Mouse (Mus musculus): ENCODE results near the gene Cdh1. TPM values are rescaled to one million over a fixed set of nuclear protein-coding genes. Genes with fewer than 3 reads are reported as not detected.

The Cdh1 gene
- total and polyA plus RNA-seq, 3 experiments, result not detected

- TF ChIP-seq TBP (IDR thresholded peaks at IDR 0.05; ENCODE audit: low read depth, low read length) (no peak), BHLHE40 (IDR thresholded peaks at IDR 0.05; ENCODE audit: borderline replicate concordance, low read depth, low read length) (no peak), SMC3 (IDR thresholded peaks at IDR 0.05; ENCODE audit: low read depth, low read length) (peak; percentile 46), RAD21 (IDR thresholded peaks at IDR 0.05; ENCODE audit: low read depth, low read length) (peak; percentile 44), CTCF (IDR thresholded peaks at IDR 0.05 in 2 of 3, conservative IDR thresholded peaks at IDR 0.05 in 1 of 3; ENCODE audit: control insufficient read depth in 1 of 3, insufficient read depth in 1 of 3, low read depth in 2 of 3, low read length in 3 of 3, poor library complexity in 1 of 3, severe bottlenecking in 1 of 3) (peak in 2 of 3 experiments; percentile 2 to 51; a peak in 2 of 6 replicates), ZC3H11A (IDR thresholded peaks at IDR 0.05; ENCODE audit: low read depth, low read length) (0 out of 2 replicates have a peak, but pooled peaks have one; percentile 36), E2F4 (IDR thresholded peaks at IDR 0.05; ENCODE audit: borderline replicate concordance, low read depth, low read length) (no peak)
- H3K4me1 ChIP-seq (ENCODE audit: control insufficient read depth in 1 of 2, insufficient read depth in 2 of 2, low read length in 2 of 2), result peaks cover 4 to 6% of the 10 kb centered on the region in 2 experiments
- no peaks in the 10 kb centered on the region for H3K27me3 ChIP-seq (ENCODE audit: control insufficient read depth in 1 of 2, insufficient read depth in 2 of 2, low read length in 2 of 2)
- DNase-seq (ENCODE audit: low read depth, low spot score), result peak; percentile 19
- no peak overlapping the region for H3K27ac ChIP-seq (ENCODE audit: control insufficient read depth, low read depth, low read length)
- H3K4me3 ChIP-seq (ENCODE audit: control insufficient read depth in 1 of 2, insufficient read depth in 1 of 2, low read depth in 2 of 2, low read length in 2 of 2), result no peak overlapping the region
- H3K9me3 ChIP-seq (replicated peaks; ENCODE audit: insufficient read depth, low read length), result no peaks in the 10 kb centered on the region
- H3K36me3 ChIP-seq (ENCODE audit: control insufficient read depth in 1 of 2, insufficient read depth in 2 of 2, low read length in 2 of 2), result peaks cover 0 to 2% of the 10 kb centered on the region in 2 experiments; a peak in 1 of 4 replicates
- no peaks in the 10 kb centered on the region for H3K79me2 ChIP-seq (ENCODE audit: control insufficient read depth, insufficient read depth, low read length, poor library complexity)
- H3K9ac ChIP-seq (ENCODE audit: control insufficient read depth, low read depth, low read length, poor library complexity, severe bottlenecking), result no peak overlapping the region
Observed at GRCm38 (mm10) chr8:106644957-106645356, 41.8 kb downstream of the Cdh1 start.

DNA sequence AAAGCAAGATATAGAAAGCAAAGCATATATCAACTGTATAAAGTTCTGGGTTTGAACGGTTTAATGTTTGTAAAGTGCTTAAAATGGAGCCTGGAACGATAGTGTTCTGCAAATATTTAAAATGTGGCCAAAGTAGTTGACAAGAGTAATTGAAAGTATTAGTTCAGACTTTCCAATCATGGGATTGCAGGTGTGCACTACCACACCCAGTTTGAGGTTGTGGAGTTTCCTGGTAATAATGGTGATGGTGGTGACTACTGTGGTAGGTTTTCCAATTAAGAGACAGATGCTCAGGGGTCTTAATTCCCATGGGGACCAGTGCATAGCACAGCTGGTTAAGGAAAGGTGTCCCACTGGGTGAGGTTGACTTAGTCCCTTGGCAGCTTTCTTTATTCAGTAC is 43.0 kb downstream of the Cdh1 start:
- DNase-seq (ENCODE audit: low read depth, low spot score), result no peak
- Histone ChIP-seq H3K9me3 (replicated peaks; ENCODE audit: insufficient read depth, low read length) (no peaks in the 10 kb centered on the region), H3K79me2 (ENCODE audit: control insufficient read depth, insufficient read depth, low read length, poor library complexity) (no peaks in the 10 kb centered on the region), H3K27me3 (ENCODE audit: control insufficient read depth in 1 of 2, insufficient read depth in 2 of 2, low read length in 2 of 2) (no peaks in the 10 kb centered on the region), H3K9ac (ENCODE audit: control insufficient read depth, low read depth, low read length, poor library complexity, severe bottlenecking) (no peak overlapping the region), H3K36me3 (ENCODE audit: control insufficient read depth in 1 of 2, insufficient read depth in 2 of 2, low read length in 2 of 2) (peaks cover 0 to 2% of the 10 kb centered on the region in 2 experiments; a peak in 1 of 4 replicates), H3K4me1 (ENCODE audit: control insufficient read depth in 1 of 2, insufficient read depth in 2 of 2, low read length in 2 of 2) (peaks cover 4 to 6% of the 10 kb centered on the region in 2 experiments), H3K4me3 (ENCODE audit: control insufficient read depth in 1 of 2, insufficient read depth in 1 of 2, low read depth in 2 of 2, low read length in 2 of 2) (no peak overlapping the region), H3K27ac (ENCODE audit: control insufficient read depth, low read depth, low read length) (no peak overlapping the region)
- TF ChIP-seq SIN3A (IDR thresholded peaks at IDR 0.05; ENCODE audit: low read length), result no peak
- TF ChIP-seq BHLHE40 (IDR thresholded peaks at IDR 0.05; ENCODE audit: borderline replicate concordance, low read depth, low read length), result no peak
- no peak for TF ChIP-seq GABPA (IDR thresholded peaks at IDR 0.05; ENCODE audit: low read depth, low read length)
- TF ChIP-seq POLR2AphosphoS2 (IDR thresholded peaks at IDR 0.05; ENCODE audit: low read length), result no peak
- TF ChIP-seq TAL1 (IDR thresholded peaks at IDR 0.05; ENCODE audit: low read length), result no peak

GRCm38 (mm10) chr8:106646731-106647130 is 43.6 kb downstream of the Cdh1 start:
- Histone ChIP-seq H3K9ac (ENCODE audit: control insufficient read depth, low read depth, low read length, poor library complexity, severe bottlenecking) (no peak overlapping the region), H3K27me3 (ENCODE audit: control insufficient read depth in 1 of 2, insufficient read depth in 2 of 2, low read length in 2 of 2) (no peaks in the 10 kb centered on the region; a peak in 1 of 4 replicates), H3K4me1 (ENCODE audit: control insufficient read depth in 1 of 2, insufficient read depth in 2 of 2, low read length in 2 of 2) (peaks cover 4 to 5% of the 10 kb centered on the region in 2 experiments), H3K4me3 (ENCODE audit: control insufficient read depth in 1 of 2, insufficient read depth in 1 of 2, low read depth in 2 of 2, low read length in 2 of 2) (no peak overlapping the region), H3K9me3 (replicated peaks; ENCODE audit: insufficient read depth, low read length) (no peaks in the 10 kb centered on the region), H3K79me2 (ENCODE audit: control insufficient read depth, insufficient read depth, low read length, poor library complexity) (no peaks in the 10 kb centered on the region), H3K36me3 (ENCODE audit: control insufficient read depth in 1 of 2, insufficient read depth in 2 of 2, low read length in 2 of 2) (peaks cover 0 to 2% of the 10 kb centered on the region in 2 experiments; a peak in 1 of 4 replicates), H3K27ac (ENCODE audit: control insufficient read depth, low read depth, low read length) (no peak overlapping the region)
- TF ChIP-seq RCOR1 (IDR thresholded peaks at IDR 0.05; ENCODE audit: low read depth, low read length) (no peak), MXI1 (IDR thresholded peaks at IDR 0.05; ENCODE audit: low read depth, low read length) (no peak), SMC3 (IDR thresholded peaks at IDR 0.05; ENCODE audit: low read depth, low read length) (no peak), POLR2A (IDR thresholded peaks at IDR 0.05; ENCODE audit: control insufficient read depth in 1 of 2, insufficient read depth in 1 of 2, low read depth in 1 of 2, low read length in 2 of 2, poor library complexity in 1 of 2) (no peak), ELF1 (IDR thresholded peaks at IDR 0.05; ENCODE audit: low read depth, low read length) (no peak), E2F4 (IDR thresholded peaks at IDR 0.05; ENCODE audit: borderline replicate concordance, low read depth, low read length) (no peak), MAX (IDR thresholded peaks at IDR 0.05; ENCODE audit: low read length) (no peak), ETS1 (IDR thresholded peaks at IDR 0.05; ENCODE audit: low read depth, low read length) (no peak), MYB (IDR thresholded peaks at IDR 0.05; ENCODE audit: low read depth, low read length) (no peak), NRF1 (IDR thresholded peaks at IDR 0.05; ENCODE audit: insufficient read depth, low read depth, low read length, poor library complexity, severe bottlenecking) (no peak), MAFK (IDR thresholded peaks at IDR 0.05; ENCODE audit: borderline replicate concordance, low read depth, low read length) (no peak), MEF2A (IDR thresholded peaks at IDR 0.05; ENCODE audit: extremely low read depth, insufficient replicate concordance, low read depth, low read length, poor library complexity, severe bottlenecking) (no peak), JUND (IDR thresholded peaks at IDR 0.05; ENCODE audit: low read depth, low read length) (no peak), TAL1 (IDR thresholded peaks at IDR 0.05; ENCODE audit: low read length) (no peak), ZMIZ1 (IDR thresholded peaks at IDR 0.05; ENCODE audit: low read depth, low read length) (no peak), ZKSCAN1 (IDR thresholded peaks at IDR 0.05; ENCODE audit: low read depth, low read length) (no peak), GATA1 (IDR thresholded peaks at IDR 0.05; ENCODE audit: low read depth, low read length) (no peak), CTCF (IDR thresholded peaks at IDR 0.05 in 2 of 3, conservative IDR thresholded peaks at IDR 0.05 in 1 of 3; ENCODE audit: control insufficient read depth in 1 of 3, insufficient read depth in 1 of 3, low read depth in 2 of 3, low read length in 3 of 3, poor library complexity in 1 of 3, severe bottlenecking in 1 of 3) (no peak), KAT2A (conservative IDR thresholded peaks at IDR 0.05; ENCODE audit: low read depth, low read length) (no peak)
- DNase-seq (ENCODE audit: low read depth, low spot score), result no peak

Measured in MEL (cell line).